Mouse (Mus musculus) spleen, adult 2 months (tissue): Measurements from ENCODE around the gene Zer1. TPM values are rescaled to one million over a fixed set of nuclear protein-coding genes. Genes with fewer than 3 reads are reported as not detected.
A peak's percentile ranks its signal among the peaks of the same experiment; 100 is the strongest.

Source experiments
- DNase-seq, 2 experiments: peaks; one replicate each; pipeline versions ENCODE4 v3.0.0 to v3.0.0-alpha.2; 2012 to 2021; ENCODE audit warnings: low spot score in 2 of 2, low read depth in 1 of 2
- H3K27ac ChIP-seq: fragments of 200-500 bp; 2 replicates; pipeline ENCODE4 v1.5.1; 2012; ENCODE audit warnings: low read length, inconsistent platforms; ENCODE audit not compliant: insufficient read depth
- H3K27me3 ChIP-seq: fragments of 200-500 bp; 2 replicates; pipeline ENCODE4 v1.6.1; 2012; ENCODE audit warnings: mild to moderate bottlenecking, moderate library complexity, low read length, inconsistent platforms; ENCODE audit not compliant: control insufficient read depth, insufficient read depth
- H3K36me3 ChIP-seq: fragments of 200-500 bp; 2 replicates; pipeline ENCODE4 v1.6.1; 2012; ENCODE audit warnings: mild to moderate bottlenecking, low read length, inconsistent platforms; ENCODE audit not compliant: control insufficient read depth, insufficient read depth
- H3K4me1 ChIP-seq: fragments of 200-500 bp; 2 replicates; pipeline ENCODE4 v1.6.1; 2011; ENCODE audit warnings: inconsistent platforms; ENCODE audit not compliant: control insufficient read depth, insufficient read depth, insufficient read length
- H3K4me3 ChIP-seq: fragments of 200-500 bp; 2 replicates; pipeline ENCODE4 v1.5.1; 2011; ENCODE audit warnings: mild to moderate bottlenecking, inconsistent platforms; ENCODE audit not compliant: insufficient read depth, insufficient read length; ENCODE audit errors: extremely low read depth
- CTCF ChIP-seq: fragments of 200-500 bp; IDR thresholded peaks from 2 replicates; pipeline ENCODE4 v1.5.1; 2011; ENCODE audit warnings: mild to moderate bottlenecking, inconsistent platforms; ENCODE audit not compliant: insufficient read depth, insufficient read length, insufficient replicate concordance; ENCODE audit errors: extremely low read depth
- POLR2A ChIP-seq: fragments of 200-500 bp; IDR thresholded peaks from 2 replicates; pipeline ENCODE4 v1.6.1; 2011; ENCODE audit warnings: low read depth, low read length, inconsistent platforms
- WGBS: fragments of 180-500 bp; shearing (Covaris S2); methylation state at CpG from one replicate; pipeline ENCODE4 v1.1.7; 2018; 5-methylcytosine and 5-hydroxymethylcytosine counted together
- polyA plus RNA-seq: library from polyadenylated mRNA; depleted of rRNA; stranded (reverse); fragments of >200 nt; gene quantifications from 2 replicates; pipeline ENCODE4 v1.2.3, GENCODE M21; 2012

The Zer1 gene
- polyA plus RNA-seq, 1 experiment: 59.0 TPM

DNA sequence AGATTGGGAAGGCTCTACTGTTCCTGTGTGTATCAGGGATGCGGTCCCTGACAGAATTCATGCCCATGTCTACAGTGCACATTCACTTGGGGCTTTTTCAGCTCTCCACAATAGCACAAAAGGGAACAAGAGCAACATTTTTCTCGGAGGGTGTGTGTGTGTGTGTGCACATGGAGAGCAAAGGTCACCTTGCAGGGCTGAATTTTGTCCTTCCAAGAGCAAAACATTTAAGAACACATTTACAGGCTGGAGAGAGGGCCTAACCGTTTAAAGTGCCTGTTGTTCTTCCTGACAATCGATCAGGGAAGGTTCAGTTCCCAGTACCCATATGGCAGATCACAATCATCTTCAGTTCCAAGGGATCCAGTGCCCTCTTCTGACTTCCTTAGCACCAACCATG, 5.8 kb upstream of the Zer1 start:
- H3K4me1 ChIP-seq: peaks cover 9% of the 10 kb centered on the region; the same call in 1 of the 2 replicates

GRCm38 (mm10) chr2:30128789-30129188, 4.4 kb upstream of the Zer1 start:
- DNase-seq: peak in 1 of 2 experiments; percentile 29
- Histone ChIP-seq H3K4me3 (no peak overlapping the region), H3K27ac (no peak overlapping the region), H3K36me3 (no peaks in the 10 kb centered on the region), H3K4me1 (peaks cover 6% of the 10 kb centered on the region; the same call in 1 of the 2 replicates), H3K27me3 (no peaks in the 10 kb centered on the region)
- no peak for TF ChIP-seq POLR2A
- TF ChIP-seq CTCF: no peak
- 38% methylated on average over 2 of the region's 2 CpGs for WGBS

More for the DNA sequence above, 5.8 kb upstream of the Zer1 start:
- Histone ChIP-seq H3K4me3 (no peak overlapping the region), H3K27me3 (no peaks in the 10 kb centered on the region), H3K27ac (no peak overlapping the region), H3K36me3 (no peaks in the 10 kb centered on the region)
- WGBS: 86% methylated on average over 4 of the region's 4 CpGs
- TF ChIP-seq CTCF (no peak), POLR2A (no peak)
- no peak for DNase-seq

DNA sequence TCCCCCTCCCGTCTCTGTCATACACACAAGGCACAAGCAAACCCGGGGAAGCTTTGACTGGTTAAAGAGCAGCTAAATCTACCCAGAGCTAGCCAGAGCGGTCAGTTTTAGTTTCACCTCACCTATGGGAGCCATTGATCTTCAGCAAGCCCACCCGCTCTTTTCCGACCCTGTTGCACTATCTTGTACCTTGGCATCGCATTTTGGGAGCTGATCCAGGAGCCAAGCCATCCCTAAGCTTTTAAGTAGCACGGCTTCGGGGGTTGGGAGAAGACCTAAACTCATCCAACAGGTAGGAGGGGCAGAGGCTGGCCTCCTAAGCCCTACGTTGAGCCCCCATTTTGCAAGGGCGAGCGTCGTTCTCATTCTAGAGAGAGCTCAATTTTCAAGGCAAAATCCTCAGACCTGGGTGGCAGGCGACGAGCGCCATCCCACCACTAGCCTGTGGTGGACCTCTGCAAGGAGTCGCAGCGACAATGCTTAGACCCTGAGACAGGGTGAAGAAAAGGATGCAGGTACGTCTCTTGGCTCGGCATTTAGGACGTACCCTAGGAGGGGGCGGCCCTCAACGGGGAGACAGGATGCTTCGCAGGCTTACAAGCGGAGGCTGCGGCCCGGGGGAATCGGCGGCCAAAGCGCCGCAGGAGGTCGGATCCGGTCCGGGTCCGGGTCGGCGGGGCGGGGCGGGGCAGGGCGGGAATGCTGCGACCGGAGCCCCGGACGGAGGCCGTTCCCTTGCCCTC, 485 bp downstream of the Zer1 start:
- 2% methylated on average over 44 of the region's 44 CpGs for WGBS
- no peak for TF ChIP-seq POLR2A
- TF ChIP-seq CTCF: no peak
- Histone ChIP-seq H3K4me1 (peaks cover 17% of the 10 kb centered on the region; the same call in 1 of the 2 replicates), H3K27ac (peak overlapping the region; percentile 90), H3K27me3 (no peaks in the 10 kb centered on the region), H3K4me3 (peak overlapping the region; percentile 86), H3K36me3 (no peaks in the 10 kb centered on the region)
- DNase-seq: peak in 1 of 2 experiments; percentile 21

- WGBS: 84% methylated on average over 5 of the region's 5 CpGs
- no peak for TF ChIP-seq CTCF
- no peak for TF ChIP-seq POLR2A
- no peak for DNase-seq
- H3K4me1 ChIP-seq: peaks cover 17% of the 10 kb centered on the region; the same call in 1 of the 2 replicates
- H3K27me3 ChIP-seq: no peaks in the 10 kb centered on the region
- H3K27ac ChIP-seq: no peak overlapping the region
- no peaks in the 10 kb centered on the region for H3K36me3 ChIP-seq
- no peak overlapping the region for H3K4me3 ChIP-seq
These were observed 1.6 kb downstream of the Zer1 start for GRCm38 (mm10) chr2:30122766-30123165.

- Histone ChIP-seq H3K4me3 (no peak overlapping the region), H3K4me1 (peaks cover 17% of the 10 kb centered on the region; the same call in 1 of the 2 replicates), H3K27ac (no peak overlapping the region), H3K36me3 (no peaks in the 10 kb centered on the region), H3K27me3 (no peaks in the 10 kb centered on the region)
- 87% methylated on average over 4 of the region's 4 CpGs for WGBS
- no peak for DNase-seq
- TF ChIP-seq CTCF: no peak
- TF ChIP-seq POLR2A: no peak
These were observed 4.1 kb downstream of the Zer1 start for GRCm38 (mm10) chr2:30120269-30120668.

DNA sequence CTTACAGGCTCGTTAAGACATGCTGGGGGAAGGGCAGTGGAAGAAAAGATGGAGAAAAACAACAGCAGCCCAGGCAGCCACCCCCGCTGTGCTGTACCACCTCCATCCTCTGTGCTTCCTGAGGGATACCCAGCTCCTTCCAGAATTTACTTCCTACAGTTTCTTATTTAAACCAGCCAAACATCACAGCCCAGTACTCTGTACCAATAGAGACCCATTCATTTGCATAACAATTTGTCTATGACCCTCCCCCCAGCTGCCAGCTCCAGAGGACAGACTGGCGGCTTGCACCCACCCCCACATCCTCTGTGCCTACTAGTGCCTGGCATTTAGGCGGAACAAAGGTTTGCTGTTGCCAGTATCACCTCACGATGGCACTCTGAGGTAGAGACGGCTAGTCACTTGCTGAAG, 4.7 kb downstream of the Zer1 start:
- no peak overlapping the region for H3K27ac ChIP-seq
- no peak overlapping the region for H3K4me3 ChIP-seq
- WGBS: 43% methylated on average over 6 of the region's 6 CpGs
- no peaks in the 10 kb centered on the region for H3K36me3 ChIP-seq
- peak; percentile 57 to 74 for DNase-seq
- H3K4me1 ChIP-seq: peaks cover 14% of the 10 kb centered on the region; the same call in 1 of the 2 replicates
- TF ChIP-seq POLR2A: no peak
- TF ChIP-seq CTCF: peak; percentile 17; the same call in 1 of the 2 replicates
- no peaks in the 10 kb centered on the region for H3K27me3 ChIP-seq

- 24% methylated on average over 5 of the region's 5 CpGs for whole genome bisulfite sequencing
- peaks cover 22% of the 10 kb centered on the region for H3K36me3 ChIP-seq
- no peak for DNase-seq
- no peak for TF ChIP-seq POLR2A
- no peak for TF ChIP-seq CTCF
- H3K4me3 ChIP-seq: no peak overlapping the region
- H3K27ac ChIP-seq: no peak overlapping the region
- no peaks in the 10 kb centered on the region for H3K27me3 ChIP-seq
- H3K4me1 ChIP-seq: peaks cover 6% of the 10 kb centered on the region; the same call in 1 of the 2 replicates
These were observed 11.8 kb downstream of the Zer1 start for GRCm38 (mm10) chr2:30112564-30112963.
